Mouse (Mus musculus): ENCODE data around the gene Lsm2.
"Not testable (repeated sequence)": the region's sequence is repeated elsewhere in the genome, so short reads cannot be mapped to it uniquely, and the experiment has no call there.

Gene Lsm2

DNA sequence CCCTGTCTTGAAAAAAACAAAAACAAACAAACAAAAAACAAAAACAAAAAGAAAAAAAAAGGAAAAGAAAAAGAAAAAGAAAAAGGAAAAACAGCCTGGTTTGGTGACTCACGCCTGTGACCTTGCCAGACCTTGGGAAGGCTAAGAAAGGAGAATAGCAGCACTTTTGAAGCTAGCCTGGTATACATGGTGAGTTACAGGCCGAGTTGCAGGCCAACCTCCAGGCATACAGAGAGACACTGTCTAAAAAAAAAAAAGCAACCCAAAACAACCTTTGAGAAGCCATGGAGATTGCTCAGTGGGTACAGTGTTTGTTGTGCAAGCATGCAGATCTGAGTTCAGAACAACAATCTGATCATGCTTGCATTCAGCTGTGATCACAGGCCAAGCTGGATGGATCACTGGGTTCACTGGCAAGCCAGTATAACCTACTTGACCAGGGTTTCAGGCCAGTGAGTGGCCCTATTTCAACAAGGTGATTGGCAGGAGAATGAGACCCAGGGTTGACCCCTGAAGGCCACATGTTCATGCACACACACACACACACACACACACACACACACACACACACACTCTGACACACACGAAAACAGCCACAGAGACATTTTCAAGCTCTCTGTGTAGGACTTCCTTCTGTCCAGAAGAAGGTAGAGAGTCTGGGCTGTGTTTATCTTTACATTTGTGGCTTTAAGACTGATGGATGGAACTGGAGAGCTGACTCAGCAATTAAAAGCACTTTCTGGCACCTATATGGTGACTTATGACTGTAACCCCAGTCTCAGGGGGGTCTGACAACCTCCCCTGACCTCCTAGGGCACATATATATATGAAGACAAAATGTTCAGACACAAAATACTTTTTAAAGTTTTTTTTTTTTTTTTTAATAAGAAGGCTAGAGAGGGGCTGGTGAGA lies 5.8 kb upstream of the Lsm2 start:
- no peak for TF ChIP-seq CTCF (conservative IDR thresholded peaks at IDR 0.05; ENCODE audit: low read length)
- H3K4me3 ChIP-seq (replicated peaks; ENCODE audit: low read length), result no peak overlapping the region
- peaks cover 51% of the 10 kb centered on the region for H3K27me3 ChIP-seq (ENCODE audit: insufficient read depth, low read length)
- H3K4me1 ChIP-seq (replicated peaks; ENCODE audit: low read depth, low read length), result peaks cover 28% of the 10 kb centered on the region
- no peaks in the 10 kb centered on the region for H3K9me3 ChIP-seq (ENCODE audit: low read length)
- 0 out of 2 replicates have a peak, but pooled peaks cover 3% of the 10 kb centered on the region for H3K36me3 ChIP-seq (ENCODE audit: insufficient read depth, low read length)

DNA sequence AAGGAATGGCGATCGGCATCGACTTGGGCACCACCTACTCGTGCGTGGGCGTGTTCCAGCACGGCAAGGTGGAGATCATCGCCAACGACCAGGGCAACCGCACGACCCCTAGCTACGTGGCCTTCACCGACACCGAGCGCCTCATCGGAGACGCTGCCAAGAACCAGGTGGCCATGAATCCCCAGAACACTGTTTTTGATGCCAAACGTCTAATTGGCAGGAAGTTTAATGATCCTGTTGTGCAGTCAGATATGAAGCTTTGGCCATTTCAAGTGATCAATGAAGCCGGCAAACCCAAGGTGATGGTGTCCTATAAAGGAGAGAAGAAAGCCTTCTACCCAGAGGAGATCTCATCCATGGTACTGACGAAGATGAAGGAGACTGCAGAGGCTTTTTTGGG lies 4.7 kb upstream of the Lsm2 start:
- Histone ChIP-seq H3K4me1 (replicated peaks; ENCODE audit: low read depth, low read length) (peaks cover 33% of the 10 kb centered on the region), H3K9me3 (ENCODE audit: low read length) (no peaks in the 10 kb centered on the region), H3K36me3 (ENCODE audit: insufficient read depth, low read length) (0 out of 2 replicates have a peak, but pooled peaks cover 3% of the 10 kb centered on the region), H3K27me3 (ENCODE audit: insufficient read depth, low read length) (peaks cover 51% of the 10 kb centered on the region), H3K4me3 (replicated peaks; ENCODE audit: low read length) (no peak overlapping the region)
- TF ChIP-seq NANOG (IDR thresholded peaks at IDR 0.05; ENCODE audit: borderline replicate concordance, low read length) (no peak), POU5F1 (IDR thresholded peaks at IDR 0.05; ENCODE audit: borderline replicate concordance, low read length) (no peak), CTCF (conservative IDR thresholded peaks at IDR 0.05; ENCODE audit: low read length) (no peak)

DNA sequence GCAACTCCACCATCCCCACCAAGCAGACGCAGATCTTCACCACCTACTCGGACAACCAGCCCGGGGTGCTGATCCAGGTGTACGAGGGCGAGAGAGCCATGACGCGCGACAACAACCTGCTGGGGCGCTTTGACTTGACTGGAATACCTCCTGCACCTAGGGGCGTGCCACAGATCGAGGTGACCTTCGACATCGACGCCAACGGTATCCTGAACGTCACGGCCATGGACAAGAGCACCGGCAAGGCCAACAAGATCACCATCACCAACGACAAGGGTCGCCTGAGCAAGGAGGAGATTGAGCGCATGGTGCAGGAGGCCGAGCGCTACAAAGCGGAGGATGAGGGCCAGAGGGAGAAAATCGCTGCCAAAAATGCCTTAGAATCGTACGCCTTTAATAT lies 3.4 kb upstream of the Lsm2 start:
- H3K4me3 ChIP-seq (replicated peaks; ENCODE audit: low read length), result no peak overlapping the region
- H3K4me1 ChIP-seq (replicated peaks; ENCODE audit: low read depth, low read length), result peaks cover 35% of the 10 kb centered on the region
- peaks cover 42% of the 10 kb centered on the region for H3K27me3 ChIP-seq (ENCODE audit: insufficient read depth, low read length)
- H3K36me3 ChIP-seq (ENCODE audit: insufficient read depth, low read length), result peaks cover 6% of the 10 kb centered on the region; the same call in 1 of the 2 replicates
- no peaks in the 10 kb centered on the region for H3K9me3 ChIP-seq (ENCODE audit: low read length)
- TF ChIP-seq NANOG (IDR thresholded peaks at IDR 0.05; ENCODE audit: borderline replicate concordance, low read length), result no peak
- TF ChIP-seq POU5F1 (IDR thresholded peaks at IDR 0.05; ENCODE audit: borderline replicate concordance, low read length), result no peak
- no peak for TF ChIP-seq CTCF (conservative IDR thresholded peaks at IDR 0.05; ENCODE audit: low read length)

DNA sequence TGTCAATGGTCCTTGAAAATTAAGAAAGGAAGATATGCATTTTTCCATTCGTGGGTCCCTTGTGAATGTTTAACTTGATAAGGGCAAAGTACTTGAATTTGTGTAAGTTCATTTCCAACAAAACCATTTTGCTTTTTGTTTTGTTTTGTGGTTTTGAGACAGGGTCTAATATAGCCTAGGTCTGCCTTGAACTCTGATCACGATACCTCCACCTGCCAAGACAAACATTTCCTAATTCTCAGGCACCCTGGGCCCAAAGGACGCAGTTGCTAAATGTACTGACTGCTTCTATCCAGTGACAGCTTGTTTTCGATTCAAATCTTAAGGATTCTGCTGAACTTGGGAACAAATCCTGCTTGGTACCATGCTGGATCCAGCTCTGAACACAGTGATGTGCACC lies 2.0 kb upstream of the Lsm2 start:
- TF ChIP-seq POU5F1 (IDR thresholded peaks at IDR 0.05; ENCODE audit: borderline replicate concordance, low read length) (no peak), NANOG (IDR thresholded peaks at IDR 0.05; ENCODE audit: borderline replicate concordance, low read length) (no peak), CTCF (conservative IDR thresholded peaks at IDR 0.05; ENCODE audit: low read length) (no peak)
- no peaks in the 10 kb centered on the region for H3K9me3 ChIP-seq (ENCODE audit: low read length)
- H3K4me1 ChIP-seq (replicated peaks; ENCODE audit: low read depth, low read length), result peaks cover 46% of the 10 kb centered on the region
- peaks cover 30% of the 10 kb centered on the region for H3K27me3 ChIP-seq (ENCODE audit: insufficient read depth, low read length)
- H3K36me3 ChIP-seq (ENCODE audit: insufficient read depth, low read length), result peaks cover 17% of the 10 kb centered on the region
- H3K4me3 ChIP-seq (replicated peaks; ENCODE audit: low read length), result no peak overlapping the region

DNA sequence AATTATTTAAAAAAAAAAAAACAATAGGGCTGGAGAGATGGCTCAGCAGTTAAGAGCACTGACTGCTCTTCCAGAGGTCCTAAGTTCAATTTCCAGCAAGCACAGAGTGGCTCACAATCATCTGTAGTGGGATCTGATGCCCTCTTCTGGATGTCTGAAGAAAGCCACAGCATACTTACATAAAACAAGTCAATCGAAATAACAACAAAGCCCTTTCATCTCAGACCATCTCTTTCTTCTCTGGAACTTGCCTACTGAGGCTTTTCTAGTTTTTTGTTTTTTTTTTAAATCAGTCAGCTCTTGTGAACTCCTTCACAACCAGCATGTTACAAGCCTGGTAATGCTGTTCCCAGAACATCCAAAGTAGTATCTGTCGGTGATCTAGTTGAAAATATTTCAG lies 1.0 kb upstream of the Lsm2 start:
- H3K4me1 ChIP-seq (replicated peaks; ENCODE audit: low read depth, low read length), result peaks cover 57% of the 10 kb centered on the region
- peaks cover 28% of the 10 kb centered on the region for H3K36me3 ChIP-seq (ENCODE audit: insufficient read depth, low read length)
- H3K9me3 ChIP-seq (ENCODE audit: low read length), result no peaks in the 10 kb centered on the region
- peak overlapping the region; percentile 95 for H3K4me3 ChIP-seq (replicated peaks; ENCODE audit: low read length)
- H3K27me3 ChIP-seq (ENCODE audit: insufficient read depth, low read length), result peaks cover 23% of the 10 kb centered on the region
- TF ChIP-seq CTCF (conservative IDR thresholded peaks at IDR 0.05; ENCODE audit: low read length) (peak; percentile 22; the same call in 1 of the 2 replicates), NANOG (IDR thresholded peaks at IDR 0.05; ENCODE audit: borderline replicate concordance, low read length) (no peak)

DNA sequence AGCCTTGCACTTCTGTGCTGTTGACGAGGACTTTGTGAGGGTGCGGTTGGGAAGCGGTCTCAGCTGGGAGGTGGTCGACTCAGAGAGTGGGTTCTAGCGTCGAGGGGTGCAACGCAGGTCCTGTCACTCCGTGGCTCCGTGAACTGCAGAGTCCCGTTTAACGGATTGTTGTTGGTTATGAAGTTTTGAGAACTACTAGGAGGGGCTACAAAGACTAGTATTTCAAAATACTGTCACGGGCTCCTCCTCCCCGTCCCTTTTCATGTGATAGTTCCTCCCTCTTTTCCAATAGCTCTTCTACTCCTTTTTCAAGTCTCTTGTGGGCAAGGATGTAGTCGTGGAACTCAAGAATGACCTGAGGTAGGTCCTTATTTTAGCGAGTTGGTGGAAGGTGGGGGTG lies 666 bp downstream of the Lsm2 start:
- TF ChIP-seq CTCF (conservative IDR thresholded peaks at IDR 0.05; ENCODE audit: low read length) (no peak), NANOG (IDR thresholded peaks at IDR 0.05; ENCODE audit: borderline replicate concordance, low read length) (no peak), POU5F1 (IDR thresholded peaks at IDR 0.05; ENCODE audit: borderline replicate concordance, low read length) (no peak)
- H3K4me3 ChIP-seq (replicated peaks; ENCODE audit: low read length), result peak overlapping the region; percentile 95
- no peaks in the 10 kb centered on the region for H3K9me3 ChIP-seq (ENCODE audit: low read length)
- peaks cover 15% of the 10 kb centered on the region for H3K27me3 ChIP-seq (ENCODE audit: insufficient read depth, low read length)
- peaks cover 41% of the 10 kb centered on the region for H3K36me3 ChIP-seq (ENCODE audit: insufficient read depth, low read length)
- peaks cover 59% of the 10 kb centered on the region for H3K4me1 ChIP-seq (replicated peaks; ENCODE audit: low read depth, low read length)

DNA sequence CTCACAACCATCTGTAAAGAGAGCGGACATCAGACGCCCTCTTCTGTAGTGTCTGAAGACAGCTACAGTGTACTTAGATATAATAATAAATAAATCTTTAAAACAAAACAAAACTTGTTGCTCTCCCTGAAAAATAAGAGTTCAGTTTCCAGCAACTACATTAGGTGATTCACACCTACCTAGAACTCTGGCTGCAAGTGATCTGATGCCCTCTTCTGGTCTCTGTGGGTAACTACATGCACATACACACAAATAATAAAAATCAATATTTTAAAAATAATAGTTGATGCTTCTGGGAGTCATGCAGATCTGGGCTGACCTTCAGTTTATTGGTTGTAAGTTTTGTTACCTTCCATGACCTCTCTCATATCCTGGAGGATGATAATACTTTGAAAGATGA lies 2.6 kb downstream of the Lsm2 start:
- H3K4me3 ChIP-seq (replicated peaks; ENCODE audit: low read length), result no peak overlapping the region
- H3K36me3 ChIP-seq (ENCODE audit: insufficient read depth, low read length), result peaks cover 58% of the 10 kb centered on the region
- TF ChIP-seq POU5F1 (IDR thresholded peaks at IDR 0.05; ENCODE audit: borderline replicate concordance, low read length) (no peak), NANOG (IDR thresholded peaks at IDR 0.05; ENCODE audit: borderline replicate concordance, low read length) (no peak), CTCF (conservative IDR thresholded peaks at IDR 0.05; ENCODE audit: low read length) (peak; percentile 67)
- H3K4me1 ChIP-seq (replicated peaks; ENCODE audit: low read depth, low read length), result peaks cover 47% of the 10 kb centered on the region
- no peaks in the 10 kb centered on the region for H3K9me3 ChIP-seq (ENCODE audit: low read length)
- no peaks in the 10 kb centered on the region for H3K27me3 ChIP-seq (ENCODE audit: insufficient read depth, low read length)

DNA sequence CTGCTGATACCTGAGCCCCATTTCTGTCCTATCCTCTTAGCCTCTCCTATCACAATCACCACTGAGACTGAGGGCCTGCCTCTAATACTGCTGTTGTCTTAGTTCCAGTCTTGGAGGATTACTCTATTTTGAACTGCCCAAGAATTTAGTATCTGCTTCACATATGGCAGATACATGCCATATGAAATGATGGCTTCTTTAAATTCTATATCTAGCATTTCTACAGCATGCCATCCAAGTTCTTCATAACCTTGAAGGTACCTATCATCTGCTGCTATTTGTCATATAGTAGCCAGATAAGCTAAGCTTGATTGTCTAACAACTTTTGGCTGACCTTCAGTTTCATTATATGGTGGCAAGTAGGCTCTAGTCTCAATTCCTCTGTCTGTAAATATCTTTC lies 13.1 kb downstream of the Lsm2 start:
- Histone ChIP-seq H3K36me3 (ENCODE audit: insufficient read depth, low read length) (peaks cover 64% of the 10 kb centered on the region), H3K27me3 (ENCODE audit: insufficient read depth, low read length) (no peaks in the 10 kb centered on the region), H3K9me3 (ENCODE audit: low read length) (no peaks in the 10 kb centered on the region), H3K4me3 (replicated peaks; ENCODE audit: low read length) (no peak overlapping the region), H3K4me1 (replicated peaks; ENCODE audit: low read depth, low read length) (peaks cover 37% of the 10 kb centered on the region)
- TF ChIP-seq NANOG (IDR thresholded peaks at IDR 0.05; ENCODE audit: borderline replicate concordance, low read length) (no peak), POU5F1 (IDR thresholded peaks at IDR 0.05; ENCODE audit: borderline replicate concordance, low read length) (no peak), CTCF (conservative IDR thresholded peaks at IDR 0.05; ENCODE audit: low read length) (no peak)

DNA sequence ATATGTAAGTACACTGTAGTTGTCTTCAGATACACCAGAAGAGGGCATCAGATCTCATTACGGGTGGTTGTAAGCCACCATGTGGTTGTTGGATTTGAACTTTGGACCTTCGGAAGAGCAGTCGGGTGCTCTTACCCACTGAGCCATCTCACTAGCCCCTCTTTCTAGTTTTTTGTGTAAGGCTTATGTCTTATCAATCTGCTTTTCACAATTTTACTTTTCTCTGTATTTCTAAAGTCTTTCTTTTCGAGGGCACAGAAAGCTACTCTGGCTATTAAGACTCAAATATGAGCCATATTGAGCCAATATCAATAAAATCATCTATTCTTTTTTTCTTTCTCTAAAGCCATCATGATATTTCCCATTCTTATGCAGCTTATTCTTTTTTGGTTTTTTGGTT lies 13.5 kb downstream of the Lsm2 start:
- H3K27me3 ChIP-seq (ENCODE audit: insufficient read depth, low read length); H3K4me3 ChIP-seq (replicated peaks; ENCODE audit: low read length); H3K9me3 ChIP-seq (ENCODE audit: low read length): not testable (repeated sequence)
- H3K4me1 ChIP-seq (replicated peaks; ENCODE audit: low read depth, low read length), result peaks cover 39% of the 10 kb centered on the region
- H3K36me3 ChIP-seq (ENCODE audit: insufficient read depth, low read length), result peaks cover 62% of the 10 kb centered on the region

DNA sequence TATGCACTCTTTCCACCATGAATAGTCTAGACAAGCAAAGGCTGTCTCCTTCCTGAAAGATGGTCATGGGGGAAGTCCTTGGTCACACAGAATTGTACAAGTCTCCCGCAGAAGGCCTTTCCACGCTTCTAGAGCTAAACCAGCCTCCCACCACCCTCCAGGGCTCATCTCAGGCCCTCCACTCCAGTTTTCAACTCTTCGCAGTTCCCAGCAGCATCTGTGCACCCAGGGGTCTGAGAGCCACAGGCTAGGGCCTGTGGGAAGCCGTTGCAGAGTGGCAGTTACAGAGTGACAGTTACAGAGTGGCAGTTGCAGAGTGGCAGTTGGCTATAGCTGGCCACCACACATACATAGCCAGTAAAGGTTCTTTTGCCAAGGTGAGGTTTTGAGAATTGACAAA lies 14.3 kb downstream of the Lsm2 start:
- Histone ChIP-seq H3K36me3 (ENCODE audit: insufficient read depth, low read length) (peaks cover 55% of the 10 kb centered on the region), H3K4me1 (replicated peaks; ENCODE audit: low read depth, low read length) (peaks cover 39% of the 10 kb centered on the region)
- H3K4me3 ChIP-seq (replicated peaks; ENCODE audit: low read length); H3K9me3 ChIP-seq (ENCODE audit: low read length); H3K27me3 ChIP-seq (ENCODE audit: insufficient read depth, low read length): not testable (repeated sequence)
